Mouse (Mus musculus) lung, postnatal 36 days (tissue): ENCODE results near the gene Tnfrsf19.

Source experiments
- DNase-seq: peaks from one replicate; pipeline ENCODE4 v3.0.0; 2022; ENCODE audit warnings: mixed read lengths

Tnfrsf19 gene

GRCm38 (mm10) chr14:61019880-61020279 is 26.4 kb downstream of the Tnfrsf19 start:
- DNase-seq: no peak

- no peak for DNase-seq
Measured at GRCm38 (mm10) chr14:61014544-61014943, 31.7 kb downstream of the Tnfrsf19 start.

GRCm38 (mm10) chr14:61012397-61012931 is 33.8 kb downstream of the Tnfrsf19 start:
- DNase-seq: peak; percentile 80

GRCm38 (mm10) chr14:61011621-61012174 is 34.6 kb downstream of the Tnfrsf19 start:
- DNase-seq: peak; percentile 35

- DNase-seq: no peak
Measured at GRCm38 (mm10) chr14:61005127-61005837, 41.0 kb downstream of the Tnfrsf19 start.

GRCm38 (mm10) chr14:61003676-61004075 is 42.6 kb downstream of the Tnfrsf19 start:
- DNase-seq: no peak

- DNase-seq: no peak
Measured at GRCm38 (mm10) chr14:61000072-61000471, 46.2 kb downstream of the Tnfrsf19 start.

GRCm38 (mm10) chr14:60996556-60996955 is 49.7 kb downstream of the Tnfrsf19 start:
- no peak for DNase-seq

GRCm38 (mm10) chr14:60993506-60993905 is 52.8 kb downstream of the Tnfrsf19 start:
- DNase-seq: peak; percentile 76

GRCm38 (mm10) chr14:60993092-60993491 is 53.2 kb downstream of the Tnfrsf19 start:
- peak; percentile 40 for DNase-seq

GRCm38 (mm10) chr14:60992144-60992543 is 54.1 kb downstream of the Tnfrsf19 start:
- no peak for DNase-seq

GRCm38 (mm10) chr14:60988228-60988627 is 58.1 kb downstream of the Tnfrsf19 start:
- DNase-seq: no peak

GRCm38 (mm10) chr14:60986926-60987325 is 59.4 kb downstream of the Tnfrsf19 start:
- DNase-seq: no peak

GRCm38 (mm10) chr14:60985077-60985476 is 61.2 kb downstream of the Tnfrsf19 start:
- DNase-seq: no peak

- DNase-seq: no peak
Measured at GRCm38 (mm10) chr14:60984266-60984665, 62.0 kb downstream of the Tnfrsf19 start.

GRCm38 (mm10) chr14:60982126-60982525 is 64.2 kb downstream of the Tnfrsf19 start:
- DNase-seq: no peak

GRCm38 (mm10) chr14:60980244-60980887 is 65.9 kb downstream of the Tnfrsf19 start:
- DNase-seq: peak; percentile 60

GRCm38 (mm10) chr14:60978129-60978528 is 68.2 kb downstream of the Tnfrsf19 start:
- DNase-seq: no peak

GRCm38 (mm10) chr14:60976231-60976630 is 70.1 kb downstream of the Tnfrsf19 start:
- DNase-seq: no peak

GRCm38 (mm10) chr14:60975736-60976135 is 70.6 kb downstream of the Tnfrsf19 start:
- no peak for DNase-seq

- DNase-seq: no peak
Measured at GRCm38 (mm10) chr14:60970961-60971360, 75.3 kb downstream of the Tnfrsf19 start.

- no peak for DNase-seq
Measured at GRCm38 (mm10) chr14:60966061-60966460, 80.2 kb downstream of the Tnfrsf19 start.

GRCm38 (mm10) chr14:60964016-60964810 is 82.1 kb downstream of the Tnfrsf19 start:
- no peak for DNase-seq
